Mouse (Mus musculus) Patski (cell line): Measurements from ENCODE around the gene Olfr16. TPM values are rescaled to one million over a fixed set of nuclear protein-coding genes. Genes with fewer than 3 reads are reported as not detected.

Experiments
- ATAC-seq: fragments of 100-300 bp; one replicate; pipeline ENCODE4 v1.8.0; 2021
- CTCF ChIA-PET: fragments of 350-600 bp; sonication (Branson Sonifier 250); formaldehyde crosslinking; loops from one replicate; lab custom pipeline; 2022; ENCODE audit warnings: inconsistent platforms; lab: Charles Lee
- POLR2A ChIA-PET: fragments of 350-600 bp; sonication (Branson Sonifier 250); formaldehyde crosslinking; loops from one replicate; lab custom pipeline; 2022; ENCODE audit warnings: antibody characterized with exemption, inconsistent platforms; lab: Charles Lee
- DNase-seq: peaks from one replicate; pipeline ENCODE4 v3.0.0-alpha.2; 2011; ENCODE audit warnings: low read depth, low spot score
- H3K27me3 ChIP-seq: fragments of 371-371 bp; one replicate; pipeline ENCODE4 v1.5.1; 2021
- CTCF ChIP-seq: fragments of 100-300 bp; IDR thresholded peaks from one replicate; pipeline ENCODE4 v1.5.1; 2021
- in situ Hi-C: fragments of 300-500 bp; cut with MboI; formaldehyde crosslinking; loops from 3 replicates; pipeline ENCODE4 v1.11.1; 2018; ENCODE audit warnings: low pct_unique_long_range_greater_than_20kb, mixed read lengths
- polyA plus RNA-seq: library from polyadenylated mRNA; unstranded; gene quantifications from one replicate; pipeline ENCODE4 v1.2.3, GENCODE M21; 2021

Gene Olfr16
- not detected for polyA plus RNA-seq

DNA sequence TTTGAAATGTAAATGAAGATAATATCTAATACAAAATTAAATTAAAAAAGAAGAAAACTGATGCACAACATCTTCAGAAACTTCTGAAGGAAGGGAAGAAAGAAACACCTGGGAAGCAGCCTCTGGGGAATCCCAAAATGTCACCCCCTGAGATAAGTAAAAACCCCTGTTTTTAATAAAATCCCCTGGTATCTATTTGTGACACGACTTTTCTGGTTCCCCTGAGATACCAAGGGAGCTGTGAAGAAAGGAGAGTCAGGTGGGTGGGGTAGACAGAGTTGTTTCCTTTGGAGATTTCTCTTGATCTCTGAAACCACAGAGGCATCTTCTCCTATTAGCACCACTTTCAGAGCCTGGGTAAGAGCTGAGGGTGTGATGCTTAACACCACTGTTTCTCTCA is at the start of gene Olfr16:
Gene Olfr16 (plus strand): TSS at position 250 of the 400 bp plus-strand sequence.
- DNase-seq (no peak), ATAC-seq (no peak)
- CTCF ChIA-PET: no interaction called here
- POLR2A ChIA-PET: interaction anchor here (0.6 kb wide), 1 partner anchor 16 kb away, joined by 4 read pairs; no protein-coding TSS in a partner anchor
- peaks cover 4% of the 10 kb centered on the region for H3K27me3 ChIP-seq
- TF ChIP-seq CTCF: no peak
- in situ Hi-C loops: no loop called here

DNA sequence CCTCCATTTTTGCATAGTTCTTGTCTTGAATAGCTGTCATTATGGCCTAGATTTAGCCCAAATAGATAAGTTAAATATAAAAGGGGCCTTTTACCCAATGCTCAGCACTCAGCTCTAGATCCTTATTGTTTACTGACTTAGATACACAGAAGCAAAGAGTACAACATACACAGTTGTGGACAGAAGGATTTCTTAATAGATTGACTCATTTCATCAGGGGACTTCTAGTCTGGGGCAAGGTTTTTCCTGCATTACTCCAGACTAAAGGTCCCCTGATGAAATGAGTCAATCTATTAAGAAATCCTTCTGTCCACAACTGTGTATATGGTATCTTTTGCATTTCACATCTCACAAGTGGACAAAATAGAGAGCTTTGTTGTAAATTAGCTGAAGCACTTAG is 46.9 kb upstream of the Olfr16 start:
- ChIA-PET POLR2A (no interaction called here), CTCF (no interaction called here)
- no peak for ATAC-seq
- no peak for TF ChIP-seq CTCF
- no peak for DNase-seq
- in situ Hi-C loops: no loop called here
- no peaks in the 10 kb centered on the region for H3K27me3 ChIP-seq

DNA sequence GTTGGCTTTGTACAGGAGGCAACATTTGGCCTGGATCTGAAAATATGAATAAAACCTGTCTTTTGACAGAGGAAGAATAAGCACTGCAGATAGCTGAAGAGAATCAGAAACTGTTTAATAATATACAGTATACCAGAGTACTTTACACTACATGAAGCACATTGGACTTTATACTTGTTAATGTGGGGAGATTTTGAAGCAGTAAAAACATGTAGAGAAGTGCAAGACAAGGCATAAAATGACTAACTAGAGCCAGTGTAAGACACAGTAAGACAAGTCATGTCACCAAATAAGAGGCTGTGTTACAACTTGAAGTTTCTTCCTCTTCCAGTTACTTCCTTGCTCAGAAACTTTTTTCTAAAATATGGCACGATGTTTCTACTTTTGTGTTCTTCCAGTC is 33.1 kb upstream of the Olfr16 start:
- DNase-seq (no peak), ATAC-seq (no peak)
- POLR2A ChIA-PET: no interaction called here

DNA sequence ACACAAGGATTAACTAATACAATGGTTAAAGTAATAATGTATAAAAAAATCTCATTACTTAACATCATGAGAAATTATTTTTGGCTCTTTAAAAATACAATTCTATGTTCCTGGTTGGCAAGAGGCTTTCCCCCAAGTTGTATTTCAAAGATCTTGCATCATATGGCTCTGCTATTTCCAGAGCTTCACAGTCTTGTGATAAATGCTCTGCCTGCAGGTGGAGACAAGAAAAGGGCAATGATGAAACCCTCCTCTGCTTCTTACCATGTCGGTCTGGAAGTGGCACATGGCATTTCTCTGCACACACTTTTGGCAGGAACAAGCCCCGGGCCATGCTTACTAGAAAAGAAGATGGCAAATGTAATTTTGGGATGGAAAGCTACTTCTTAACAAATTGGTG is 31.8 kb upstream of the Olfr16 start:
- in situ Hi-C loops: no loop called here
- DNase-seq: no peak
- TF ChIP-seq CTCF: no peak
- no peak for ATAC-seq
- POLR2A ChIA-PET: no interaction called here
- H3K27me3 ChIP-seq: no peaks in the 10 kb centered on the region
- CTCF ChIA-PET: no interaction called here

More for the DNA sequence above, 33.1 kb upstream of the Olfr16 start:
- CTCF ChIA-PET: no interaction called here
- H3K27me3 ChIP-seq: no peaks in the 10 kb centered on the region
- in situ Hi-C loops: no loop called here
- TF ChIP-seq CTCF: no peak

DNA sequence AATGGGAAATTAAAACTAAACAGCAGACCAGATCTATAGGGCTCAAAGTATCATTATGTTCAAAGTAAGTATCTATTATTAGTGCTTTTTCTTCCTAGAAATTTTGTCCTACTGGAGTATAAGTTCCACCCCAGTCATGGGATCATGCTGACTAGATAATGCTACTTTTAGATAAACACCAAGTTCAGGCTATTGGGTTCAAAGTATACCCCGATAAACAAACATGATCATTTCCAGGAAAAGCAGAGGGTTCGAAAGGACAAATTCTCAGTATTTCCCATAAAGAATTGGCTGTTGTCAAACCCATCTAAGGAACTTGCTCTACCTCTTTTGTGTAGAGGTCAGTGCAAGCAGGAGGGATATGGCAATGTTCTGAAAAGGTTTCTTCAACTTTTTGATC is 18.0 kb upstream of the Olfr16 start:
- no peak for ATAC-seq
- in situ Hi-C loops: no loop called here

DNA sequence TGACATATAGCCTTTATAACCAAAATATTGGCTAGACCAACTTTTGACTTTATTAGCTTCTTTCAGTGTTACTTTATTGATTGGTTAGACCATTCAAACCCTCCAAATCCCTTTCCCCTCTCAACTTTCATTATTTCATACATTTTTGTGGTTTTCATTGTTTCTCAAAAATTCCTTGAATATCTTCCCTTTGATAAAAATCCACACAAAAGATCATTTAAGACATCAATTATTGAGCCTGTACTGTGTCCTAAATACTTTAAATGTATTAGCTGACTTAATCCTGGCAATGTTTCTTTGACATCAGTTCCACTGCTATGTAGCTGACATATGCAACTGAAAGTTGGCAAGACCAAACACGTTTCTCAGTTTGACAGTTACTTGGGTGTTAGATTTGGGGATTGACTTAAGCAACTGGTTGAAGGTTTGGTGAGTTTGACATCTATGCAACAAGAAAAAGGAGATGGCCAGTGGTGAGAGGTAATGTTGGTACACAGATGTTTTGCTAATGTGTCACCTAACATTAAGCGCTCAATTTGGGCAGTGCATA is 1.0 kb downstream of the Olfr16 start:
- ChIA-PET POLR2A (no interaction called here), CTCF (no interaction called here)
- ATAC-seq (no peak), DNase-seq (no peak)
- no peak for TF ChIP-seq CTCF
- in situ Hi-C loops: no loop called here
- peaks cover 4% of the 10 kb centered on the region for H3K27me3 ChIP-seq

More for the DNA sequence above, 18.0 kb upstream of the Olfr16 start:
- no peak for DNase-seq
- no peaks in the 10 kb centered on the region for H3K27me3 ChIP-seq
- ChIA-PET POLR2A (no interaction called here), CTCF (no interaction called here)
- no peak for TF ChIP-seq CTCF

DNA sequence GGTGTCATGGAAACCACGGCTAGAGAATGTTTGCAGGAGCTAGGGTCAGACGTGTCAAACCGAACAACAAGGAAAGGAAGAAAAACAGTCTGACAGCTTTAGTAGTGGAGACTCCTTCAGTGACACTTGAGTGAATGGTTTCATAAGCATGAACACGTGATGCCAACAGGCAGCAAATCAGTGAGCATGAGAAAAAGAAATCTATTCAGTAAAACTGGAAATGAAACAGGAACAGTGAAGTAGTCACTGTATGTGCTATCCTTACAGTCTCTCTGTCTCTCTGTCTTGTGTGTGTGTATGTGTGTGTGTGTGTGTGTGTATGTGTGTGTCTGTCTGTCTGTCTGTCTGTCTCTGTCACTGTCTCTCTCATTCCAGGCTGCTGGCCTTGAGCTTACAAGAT is 5.2 kb downstream of the Olfr16 start:
- no peak for ATAC-seq
- POLR2A ChIA-PET: no interaction called here

DNA sequence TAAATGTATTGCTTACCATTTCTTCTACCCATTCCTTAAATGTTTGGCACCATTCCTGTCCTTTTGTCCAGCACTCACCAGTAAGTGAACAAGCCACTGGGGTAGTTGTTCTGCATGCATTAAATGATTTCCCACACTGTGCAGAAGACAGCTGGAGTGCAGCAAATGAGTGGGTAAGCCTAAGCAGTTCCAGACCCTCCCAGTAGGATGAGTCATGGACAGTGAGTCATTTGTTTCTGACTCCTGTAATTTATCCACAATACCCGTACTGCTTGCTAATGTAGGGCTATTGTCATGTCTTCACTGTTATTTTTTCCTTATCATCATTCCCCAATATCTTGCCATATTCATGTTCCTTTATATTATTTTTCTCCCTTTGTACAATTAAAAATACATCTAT is 10.2 kb downstream of the Olfr16 start:
- ChIA-PET POLR2A (no interaction called here), CTCF (no interaction called here)
- no peaks in the 10 kb centered on the region for H3K27me3 ChIP-seq
- ATAC-seq (no peak), DNase-seq (no peak)
- TF ChIP-seq CTCF: no peak
- in situ Hi-C loops: no loop called here

More for the DNA sequence above, 5.2 kb downstream of the Olfr16 start:
- DNase-seq: no peak
- TF ChIP-seq CTCF: no peak
- in situ Hi-C loops: no loop called here
- CTCF ChIA-PET: no interaction called here
- peaks cover 4% of the 10 kb centered on the region for H3K27me3 ChIP-seq

DNA sequence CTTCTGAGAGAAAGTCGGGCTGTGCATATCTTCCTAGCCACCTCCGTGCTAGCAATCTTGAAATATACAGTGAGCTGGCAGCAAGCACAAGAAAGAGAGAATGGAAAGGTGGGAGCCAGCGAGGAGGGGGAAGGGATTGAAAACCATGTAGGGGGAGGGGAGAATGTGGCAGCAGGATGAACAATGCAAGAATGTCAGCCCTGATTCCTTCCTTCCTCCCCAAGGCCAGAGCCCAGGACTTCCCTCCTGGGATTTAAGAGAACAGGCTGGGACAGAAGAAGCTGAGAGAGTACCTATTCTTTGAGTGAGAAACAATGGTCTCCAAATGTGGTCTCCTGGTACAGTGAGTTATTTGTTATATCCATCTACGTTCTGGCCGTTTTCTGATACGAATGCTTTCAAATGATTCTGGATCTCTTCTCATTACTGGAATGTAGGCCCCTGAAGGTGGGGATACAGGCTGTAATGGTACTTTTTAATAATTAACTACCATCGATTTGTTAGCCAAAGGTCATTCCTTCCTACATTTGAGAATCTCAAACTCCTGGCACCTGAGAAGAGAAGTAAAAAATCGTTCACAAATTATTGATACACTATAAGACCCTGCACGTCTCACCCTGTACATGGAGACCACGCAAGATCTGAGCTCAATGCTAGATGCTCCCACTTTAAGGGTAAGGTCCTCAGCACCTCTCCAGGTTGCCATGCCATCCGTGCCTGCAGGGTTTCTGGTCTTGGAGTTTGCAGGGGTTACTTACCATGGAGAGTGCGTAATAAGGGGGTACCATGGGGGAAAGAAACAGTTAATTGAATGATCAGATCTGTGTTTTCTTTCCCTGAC is 39.8 kb downstream of the Olfr16 start:
- in situ Hi-C loops: no loop called here
- ChIA-PET CTCF (no interaction called here), POLR2A (interaction anchor here (0.5 kb wide), 1 partner anchor 70 kb away, joined by 3 read pairs; no protein-coding TSS in a partner anchor)
- no peak for TF ChIP-seq CTCF
- no peak for ATAC-seq
- H3K27me3 ChIP-seq: no peaks in the 10 kb centered on the region
- no peak for DNase-seq

DNA sequence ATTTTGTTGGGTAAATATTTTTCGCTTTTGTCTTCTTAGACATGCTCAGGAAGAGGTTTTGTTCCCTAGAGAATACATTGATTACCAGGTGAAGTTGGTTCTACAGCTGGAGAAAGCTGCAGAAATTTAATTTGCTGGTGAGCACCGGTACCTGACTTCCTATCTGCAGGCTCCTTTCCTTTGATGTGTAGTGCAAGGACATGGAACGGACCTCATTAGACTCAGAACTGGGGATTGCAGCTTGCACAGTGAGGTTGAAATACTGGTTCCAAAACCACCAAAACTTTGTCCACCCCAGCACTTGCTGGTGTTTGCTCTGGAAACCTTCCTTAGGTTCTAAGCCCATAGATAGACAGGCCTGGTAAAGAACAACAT is 40.4 kb downstream of the Olfr16 start:
- no peak for TF ChIP-seq CTCF
- in situ Hi-C loops: no loop called here
- no peaks in the 10 kb centered on the region for H3K27me3 ChIP-seq
- POLR2A ChIA-PET: interaction anchor here (0.5 kb wide), 1 partner anchor 71 kb away, joined by 3 read pairs; no protein-coding TSS in a partner anchor
- DNase-seq (no peak), ATAC-seq (no peak)
- CTCF ChIA-PET: no interaction called here

Other genes with a start within 250 kb of the Olfr16 start
- not detected for gene Apcs, start 55.4 kb upstream of the Olfr16 start, polyA plus RNA-seq
- not detected for gene Olfr1408, start 187.0 kb downstream of the Olfr16 start, polyA plus RNA-seq
- gene Olfr1406, start 240.2 kb downstream of the Olfr16 start, polyA plus RNA-seq: not detected
- not detected for gene Olfr218, start 247.4 kb downstream of the Olfr16 start, polyA plus RNA-seq